Mouse (Mus musculus) heart, embryonic 12.5 days (tissue): ENCODE measurements around the gene Gm45837. TPM values are rescaled to one million over a fixed set of nuclear protein-coding genes. Genes with fewer than 3 reads are reported as not detected.

Source experiments
- ATAC-seq: fragments of 200-750 bp; cut with Nextera tagmentation; 2 replicates; pipeline ENCODE4 v1.8.0; 2017; ENCODE audit warnings: moderate TSS enrichment, moderate library complexity; ENCODE audit not compliant: insufficient number of reproducible peaks, low FRiP score
- H3K27ac ChIP-seq: fragments of 300-500 bp; sonication (generic); 2 replicates; pipeline ENCODE4 v1.5.1; 2016; ENCODE audit warnings: mild to moderate bottlenecking, moderate library complexity; ENCODE audit not compliant: poor library complexity, severe bottlenecking
- H3K27me3 ChIP-seq: fragments of 300-500 bp; sonication (generic); replicated peaks from 2 replicates; pipeline ENCODE4 v1.6.1; 2016; ENCODE audit warnings: mild to moderate bottlenecking, moderate library complexity
- H3K36me3 ChIP-seq: fragments of 300-500 bp; sonication (generic); 2 replicates; pipeline ENCODE4 v1.6.1; 2016; ENCODE audit warnings: mild to moderate bottlenecking, moderate library complexity
- H3K4me1 ChIP-seq: fragments of 300-500 bp; sonication (generic); replicated peaks from 2 replicates; pipeline ENCODE4 v1.6.1; 2016; ENCODE audit warnings: mild to moderate bottlenecking
- H3K4me2 ChIP-seq: fragments of 300-500 bp; sonication (generic); 2 replicates; pipeline ENCODE4 v1.6.1; 2016; ENCODE audit warnings: mild to moderate bottlenecking, moderate library complexity
- H3K4me3 ChIP-seq: fragments of 300-500 bp; sonication (generic); 2 replicates; pipeline ENCODE4 v1.5.1; 2016; ENCODE audit warnings: mild to moderate bottlenecking
- H3K9ac ChIP-seq: fragments of 300-500 bp; sonication (generic); 2 replicates; pipeline ENCODE4 v1.6.1; 2016; ENCODE audit warnings: mild to moderate bottlenecking, moderate library complexity
- H3K9me3 ChIP-seq: fragments of 300-500 bp; sonication (generic); replicated peaks from 2 replicates; pipeline ENCODE4 v1.6.1; 2016; ENCODE audit warnings: mild to moderate bottlenecking, moderate library complexity
- WGBS: fragments of 180-500 bp; shearing (Covaris S2); methylation state at CpG from one replicate; pipeline ENCODE4 v1.1.7; 2016; 5-methylcytosine and 5-hydroxymethylcytosine counted together
- polyA plus RNA-seq: library from polyadenylated mRNA; unstranded; fragments of >200 nt; fragmentation: Nextera tagmentation; extraction: Ambion mirVana; gene quantifications from 2 replicates; pipeline ENCODE4 v1.2.1, GENCODE M21; 2016

Gm45837 gene
- polyA plus RNA-seq, 1 experiment from 2014 or later: 0.74 TPM

GRCm38 (mm10) chr7:101415512-101416100 is 4.9 kb downstream of the Gm45837 start:
- WGBS: 40% methylated on average over 8 of the region's 8 CpGs
- no peaks in the 10 kb centered on the region for H3K9me3 ChIP-seq
- 0 out of 2 replicates have a peak overlapping the region, but pooled peaks have one; percentile 5 for H3K4me2 ChIP-seq
- H3K27me3 ChIP-seq: peaks cover 42% of the 10 kb centered on the region
- H3K27ac ChIP-seq: no peak overlapping the region
- no peak overlapping the region for H3K9ac ChIP-seq
- peak; percentile 26; the same call in 1 of the 2 replicates for ATAC-seq
- H3K36me3 ChIP-seq: peaks cover 7% of the 10 kb centered on the region
- no peak overlapping the region for H3K4me3 ChIP-seq
- H3K4me1 ChIP-seq: peaks cover 28% of the 10 kb centered on the region

- H3K4me1 ChIP-seq: peaks cover 28% of the 10 kb centered on the region
- ATAC-seq: no peak
- no peak overlapping the region for H3K4me2 ChIP-seq
- H3K4me3 ChIP-seq: no peak overlapping the region
- no peak overlapping the region for H3K27ac ChIP-seq
- 41% methylated on average over 5 of the region's 5 CpGs for WGBS
- H3K9ac ChIP-seq: no peak overlapping the region
- H3K9me3 ChIP-seq: no peaks in the 10 kb centered on the region
- peaks cover 50% of the 10 kb centered on the region for H3K27me3 ChIP-seq
- H3K36me3 ChIP-seq: peaks cover 4% of the 10 kb centered on the region; the same call in 1 of the 2 replicates
Observed at GRCm38 (mm10) chr7:101416391-101416790, 5.7 kb downstream of the Gm45837 start.

GRCm38 (mm10) chr7:101419013-101419770 is 8.5 kb downstream of the Gm45837 start:
- Histone ChIP-seq H3K27ac (no peak overlapping the region), H3K9me3 (no peaks in the 10 kb centered on the region), H3K27me3 (peaks cover 68% of the 10 kb centered on the region), H3K4me1 (peaks cover 23% of the 10 kb centered on the region), H3K4me2 (no peak overlapping the region), H3K4me3 (no peak overlapping the region), H3K36me3 (no peaks in the 10 kb centered on the region), H3K9ac (no peak overlapping the region)
- ATAC-seq: no peak
- 5% methylated on average over 27 of the region's 27 CpGs for WGBS

- Histone ChIP-seq H3K27me3 (peaks cover 81% of the 10 kb centered on the region), H3K9ac (no peak within 1 kb of the TSS), H3K4me1 (no peaks in the 10 kb centered on the region), H3K4me3 (no peak within 1 kb of the TSS), H3K27ac (no peak within 1 kb of the TSS), H3K4me2 (no peak within 1 kb of the TSS), H3K9me3 (no peaks in the 10 kb centered on the region), H3K36me3 (no peaks in the 10 kb centered on the region)
- 15% methylated on average over 6 of the region's 6 CpGs for WGBS
- ATAC-seq: no peak
Observed at GRCm38 (mm10) chr7:101421529-101421928, 10.8 kb downstream of the Gm45837 start, which contains the start of gene Pde2a. Gene Pde2a (plus strand): TSS chr7:101421691.

GRCm38 (mm10) chr7:101422069-101422468 is 11.4 kb downstream of the Gm45837 start:
- Histone ChIP-seq H3K27ac (no peak overlapping the region), H3K9ac (no peak overlapping the region), H3K4me1 (no peaks in the 10 kb centered on the region), H3K27me3 (peaks cover 76% of the 10 kb centered on the region), H3K4me2 (no peak overlapping the region), H3K36me3 (no peaks in the 10 kb centered on the region), H3K9me3 (no peaks in the 10 kb centered on the region), H3K4me3 (no peak overlapping the region)
- 41% methylated on average over 3 of the region's 3 CpGs for WGBS
- no peak for ATAC-seq

GRCm38 (mm10) chr7:101422646-101423045 is 12.0 kb downstream of the Gm45837 start:
- Histone ChIP-seq H3K27me3 (peaks cover 70% of the 10 kb centered on the region), H3K4me2 (no peak overlapping the region), H3K36me3 (no peaks in the 10 kb centered on the region), H3K9ac (no peak overlapping the region), H3K9me3 (no peaks in the 10 kb centered on the region), H3K27ac (no peak overlapping the region), H3K4me1 (no peaks in the 10 kb centered on the region), H3K4me3 (no peak overlapping the region)
- no peak for ATAC-seq
- 72% methylated on average over 8 of the region's 8 CpGs for WGBS

GRCm38 (mm10) chr7:101423970-101424369 is 13.3 kb downstream of the Gm45837 start:
- Histone ChIP-seq H3K27me3 (peaks cover 61% of the 10 kb centered on the region), H3K4me3 (no peak overlapping the region), H3K27ac (no peak overlapping the region), H3K4me1 (no peaks in the 10 kb centered on the region), H3K9me3 (no peaks in the 10 kb centered on the region), H3K4me2 (no peak overlapping the region), H3K9ac (no peak overlapping the region), H3K36me3 (no peaks in the 10 kb centered on the region)
- no peak for ATAC-seq
- 52% methylated on average over 6 of the region's 6 CpGs for WGBS

GRCm38 (mm10) chr7:101426692-101427091 is 16.0 kb downstream of the Gm45837 start:
- no peak for ATAC-seq
- Histone ChIP-seq H3K4me3 (no peak overlapping the region), H3K9ac (no peak overlapping the region), H3K36me3 (no peaks in the 10 kb centered on the region), H3K27ac (no peak overlapping the region), H3K4me1 (no peaks in the 10 kb centered on the region), H3K27me3 (peaks cover 41% of the 10 kb centered on the region), H3K9me3 (no peaks in the 10 kb centered on the region), H3K4me2 (no peak overlapping the region)
- 54% methylated on average over 8 of the region's 8 CpGs for WGBS

- peaks cover 41% of the 10 kb centered on the region for H3K27me3 ChIP-seq
- no peak overlapping the region for H3K9ac ChIP-seq
- H3K9me3 ChIP-seq: no peaks in the 10 kb centered on the region
- no peak overlapping the region for H3K4me2 ChIP-seq
- ATAC-seq: no peak
- H3K4me1 ChIP-seq: no peaks in the 10 kb centered on the region
- no peak overlapping the region for H3K4me3 ChIP-seq
- no peak overlapping the region for H3K27ac ChIP-seq
- H3K36me3 ChIP-seq: no peaks in the 10 kb centered on the region
- 7% methylated on average over 2 of the region's 2 CpGs for WGBS
Observed at GRCm38 (mm10) chr7:101427736-101428135, 17.1 kb downstream of the Gm45837 start.

GRCm38 (mm10) chr7:101435038-101435437 is 24.4 kb downstream of the Gm45837 start:
- Histone ChIP-seq H3K9ac (no peak overlapping the region), H3K4me3 (no peak overlapping the region), H3K9me3 (no peaks in the 10 kb centered on the region), H3K4me2 (no peak overlapping the region), H3K36me3 (no peaks in the 10 kb centered on the region), H3K27me3 (peaks cover 33% of the 10 kb centered on the region; the same call in 1 of the 2 replicates), H3K27ac (no peak overlapping the region), H3K4me1 (no peaks in the 10 kb centered on the region)
- 63% methylated on average over 6 of the region's 6 CpGs for WGBS
- no peak for ATAC-seq

- H3K9me3 ChIP-seq: no peaks in the 10 kb centered on the region
- WGBS: 13% methylated on average over 1 of the region's 1 CpGs
- H3K27ac ChIP-seq: no peak overlapping the region
Observed at GRCm38 (mm10) chr7:101437876-101438275, 27.2 kb downstream of the Gm45837 start.

More at GRCm38 (mm10) chr7:101437876-101438275, 27.2 kb downstream of the Gm45837 start:
- no peak for ATAC-seq
- Histone ChIP-seq H3K4me1 (no peaks in the 10 kb centered on the region), H3K4me2 (no peak overlapping the region), H3K36me3 (no peaks in the 10 kb centered on the region), H3K9ac (no peak overlapping the region), H3K27me3 (peaks cover 44% of the 10 kb centered on the region), H3K4me3 (no peak overlapping the region)
